Mouse (Mus musculus): ENCODE measurements around the gene Tmem246.
A peak's percentile ranks its signal among the peaks of the same experiment; 100 is the strongest.
"Not testable (repeated sequence)": the region's sequence is repeated elsewhere in the genome, so short reads cannot be mapped to it uniquely, and the experiment has no call there.

The Tmem246 gene

DNA sequence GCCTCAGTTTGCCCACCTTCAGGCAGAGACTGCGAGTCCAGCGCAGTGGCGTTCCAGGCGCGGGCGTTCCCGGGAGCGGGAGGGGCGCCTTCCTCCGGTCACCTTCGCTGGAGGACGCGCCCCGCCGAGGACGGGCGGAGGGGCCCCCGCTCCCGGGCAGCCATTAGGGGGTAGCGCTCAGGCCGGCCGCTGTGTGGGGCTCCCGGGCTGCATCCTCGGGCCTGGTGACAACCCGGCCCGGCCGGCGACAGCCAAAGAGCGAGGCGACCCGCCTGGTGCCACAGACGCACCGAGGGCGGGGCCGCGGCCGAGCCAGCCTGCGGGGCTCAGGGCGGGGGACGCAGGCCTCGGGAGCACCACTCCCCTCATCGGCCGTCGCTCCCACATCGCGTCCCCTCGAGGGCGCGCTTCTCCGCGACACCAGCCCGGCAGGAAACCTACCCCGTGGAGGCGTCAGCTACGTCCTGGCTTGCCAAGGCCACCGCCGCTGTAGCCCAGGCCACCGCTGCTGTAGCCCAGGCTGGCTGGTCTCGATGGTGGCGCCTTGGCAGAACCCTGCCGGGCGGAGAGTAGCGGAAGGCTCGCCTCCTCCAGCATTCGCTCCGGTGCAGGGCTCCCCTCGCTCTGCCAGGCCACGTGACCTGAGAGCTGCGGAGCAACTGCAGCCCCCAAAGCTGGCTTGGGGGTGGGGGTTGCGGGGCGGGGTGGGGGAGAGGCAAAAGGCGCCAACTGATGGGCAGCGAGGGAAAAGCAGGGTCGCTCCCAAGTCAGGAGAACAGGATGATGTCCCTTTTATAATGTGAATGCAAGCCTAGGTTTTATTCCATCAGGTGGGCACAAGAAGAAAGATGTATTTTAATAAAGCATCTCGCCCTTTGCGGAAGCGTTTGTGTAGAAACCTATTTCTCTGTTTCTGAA is at the start of gene Tmem246:
TSS of gene Tmem246 (minus strand) at position 694 of the 918 bp plus-strand sequence.
- DNase-seq (ENCODE audit: low read depth, low spot score), result peak; percentile 87

DNA sequence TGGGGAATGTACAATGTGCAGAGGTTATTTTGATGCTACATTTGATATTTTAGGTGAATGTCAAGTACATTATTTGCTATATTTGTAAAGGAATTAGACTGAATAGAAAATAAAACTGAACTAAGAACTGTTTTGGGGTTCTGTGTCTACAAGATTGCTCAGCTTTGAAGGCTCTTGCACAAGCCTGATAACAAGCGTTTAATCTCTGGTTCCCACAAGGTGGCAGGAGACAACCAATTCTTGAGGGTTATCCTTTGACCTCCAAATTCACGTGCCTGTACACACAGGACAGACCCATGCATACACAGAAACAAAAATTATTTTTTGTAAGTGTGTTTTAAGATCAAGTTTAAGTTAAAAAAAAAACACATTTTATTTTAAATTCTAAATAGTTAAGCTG is 42.2 kb upstream of the Tmem246 start:
- peak; percentile 14 for DNase-seq (ENCODE audit: low read depth, low spot score)

DNA sequence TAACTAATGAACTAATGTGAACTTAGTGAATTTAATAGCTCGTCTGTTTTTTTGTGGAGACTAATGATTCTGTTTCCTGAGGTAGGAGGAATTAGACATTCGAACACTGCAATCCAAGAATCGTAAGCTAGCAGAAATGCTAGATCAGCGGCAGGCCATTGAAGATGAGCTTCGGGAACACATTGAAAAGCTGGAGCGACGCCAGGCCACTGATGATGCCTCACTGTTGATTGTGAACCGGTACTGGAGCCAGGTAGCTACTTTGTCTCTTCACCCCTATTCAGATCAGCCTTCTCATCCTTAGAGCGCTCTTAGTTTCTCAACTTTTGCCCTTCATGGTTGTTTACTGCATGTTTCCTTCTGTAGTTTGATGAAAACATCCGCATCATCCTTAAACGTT is 40.1 kb upstream of the Tmem246 start:
- peak; percentile 17 for DNase-seq (ENCODE audit: low read depth, low spot score)

DNA sequence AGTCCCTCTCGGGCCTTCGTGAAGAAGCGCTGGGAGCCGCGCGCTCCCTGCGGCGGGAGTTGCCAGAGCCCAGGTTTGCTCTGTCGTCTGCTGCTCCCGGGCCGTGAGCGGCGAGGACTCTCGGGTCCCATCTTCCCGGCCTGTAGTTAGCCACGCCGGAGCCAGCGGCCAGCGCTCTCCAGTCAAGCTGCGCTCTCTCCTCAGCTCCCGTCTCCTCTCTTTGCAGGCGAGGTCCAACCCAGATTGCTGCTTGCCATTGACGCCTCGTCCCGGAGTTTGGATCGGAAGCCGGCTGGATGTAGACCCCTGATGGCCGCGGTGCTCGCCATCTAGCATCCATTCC is 34.4 kb upstream of the Tmem246 start:
- no peak for DNase-seq (ENCODE audit: low read depth, low spot score)

DNA sequence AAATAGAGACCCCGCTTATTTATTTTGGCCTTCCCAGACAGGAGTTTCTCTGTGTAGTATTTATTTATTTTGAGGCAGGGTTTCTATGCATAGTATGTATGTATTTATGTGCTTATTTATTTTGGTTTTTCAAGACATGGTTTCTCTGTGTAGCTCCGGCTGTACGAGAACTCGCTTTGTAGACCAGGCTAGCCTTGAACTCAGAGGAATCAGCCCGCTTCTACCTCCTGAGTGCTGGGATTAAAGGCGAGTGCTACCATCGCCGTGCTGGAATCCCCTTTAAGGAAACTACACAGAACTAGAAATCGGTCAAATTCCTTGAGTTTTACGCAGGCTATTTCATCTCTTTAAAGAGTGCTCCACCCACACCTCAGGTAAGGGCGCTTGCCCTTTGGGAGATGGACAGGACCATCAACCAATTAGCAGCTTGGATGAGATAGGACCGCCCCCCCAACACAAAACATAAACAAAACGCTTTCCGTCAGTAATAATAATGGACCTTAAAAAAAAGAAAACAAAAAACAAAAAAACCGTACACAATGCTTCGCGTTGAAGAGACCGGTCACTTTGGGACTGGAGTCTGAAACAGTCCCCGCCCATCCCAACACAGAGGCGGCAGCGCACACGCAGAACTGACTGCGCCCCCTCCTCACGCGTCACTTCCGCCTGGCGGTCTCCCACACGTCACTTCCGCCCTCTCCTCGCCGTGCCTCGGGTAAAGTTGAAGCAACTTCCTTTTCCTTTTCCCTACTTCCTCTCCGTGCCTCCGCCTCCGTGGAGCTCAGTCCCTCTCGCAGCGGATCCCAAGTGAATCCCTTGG is 33.9 kb upstream of the Tmem246 start, which contains the start of gene Rnf20:
TSS of gene Rnf20 (plus strand) at position 688 of the 820 bp plus-strand sequence.
- DNase-seq (ENCODE audit: low read depth, low spot score), result peak; percentile 99

DNA sequence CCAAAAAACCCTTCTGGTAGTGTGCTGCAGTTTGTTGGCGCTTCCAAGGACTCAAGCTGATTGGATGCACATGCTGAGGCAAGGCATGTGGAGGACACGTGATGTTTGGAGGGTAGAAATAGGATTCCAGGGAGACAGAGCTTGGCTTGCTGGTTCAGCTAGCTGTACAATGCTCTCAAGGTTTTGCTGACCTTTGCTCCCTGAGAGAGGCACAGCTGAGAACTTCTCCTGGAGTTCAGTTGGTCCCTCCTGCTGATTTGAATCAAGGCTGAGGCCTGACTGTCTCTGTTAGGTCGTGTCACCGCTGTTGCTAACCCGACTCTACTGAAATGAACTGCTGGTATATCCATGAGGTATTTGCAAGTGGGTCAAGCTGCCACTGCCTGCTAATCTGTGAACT is 31.3 kb upstream of the Tmem246 start:
- DNase-seq (ENCODE audit: low read depth, low spot score), result no peak

DNA sequence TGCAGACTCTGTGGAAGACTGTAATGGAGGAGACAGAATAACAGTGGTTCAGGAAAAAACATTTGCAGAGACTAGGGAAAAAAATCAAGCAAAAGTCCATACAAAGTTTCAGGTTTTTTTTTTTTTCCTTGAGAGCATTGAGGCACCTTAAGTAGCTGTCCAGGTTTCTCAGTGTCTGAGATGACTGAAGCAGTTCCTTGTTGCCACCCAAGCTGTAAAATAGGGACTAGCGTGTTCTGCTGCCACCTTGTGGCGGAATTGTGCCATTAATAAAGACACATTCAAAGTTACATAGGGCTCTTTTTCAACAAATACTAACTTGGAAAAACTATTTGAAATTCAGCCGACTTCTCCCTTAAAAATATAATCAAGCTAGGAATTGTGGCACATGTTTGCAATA is 29.3 kb upstream of the Tmem246 start:
- peak; percentile 86 for DNase-seq (ENCODE audit: low read depth, low spot score)

DNA sequence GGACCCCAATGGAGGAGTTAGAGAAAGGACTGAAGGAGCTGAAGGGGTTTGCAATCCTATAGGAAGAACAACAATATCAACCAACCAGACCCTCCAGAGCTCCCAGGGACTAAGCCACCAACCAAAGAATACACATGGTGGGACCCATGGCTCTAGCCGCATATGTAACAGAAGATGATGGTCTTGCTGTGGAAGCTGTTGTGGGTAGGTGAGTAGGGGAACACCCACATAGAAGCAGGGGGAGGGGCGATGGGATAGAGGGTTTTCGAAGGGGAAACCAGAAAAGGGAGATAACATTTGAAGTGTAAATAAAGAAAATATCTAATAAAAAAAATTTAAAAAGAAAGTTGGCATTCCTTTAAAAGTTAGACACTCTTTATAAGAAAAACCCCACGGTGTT is 27.3 kb upstream of the Tmem246 start:
- DNase-seq (ENCODE audit: low read depth, low spot score), result not testable (repeated sequence)

DNA sequence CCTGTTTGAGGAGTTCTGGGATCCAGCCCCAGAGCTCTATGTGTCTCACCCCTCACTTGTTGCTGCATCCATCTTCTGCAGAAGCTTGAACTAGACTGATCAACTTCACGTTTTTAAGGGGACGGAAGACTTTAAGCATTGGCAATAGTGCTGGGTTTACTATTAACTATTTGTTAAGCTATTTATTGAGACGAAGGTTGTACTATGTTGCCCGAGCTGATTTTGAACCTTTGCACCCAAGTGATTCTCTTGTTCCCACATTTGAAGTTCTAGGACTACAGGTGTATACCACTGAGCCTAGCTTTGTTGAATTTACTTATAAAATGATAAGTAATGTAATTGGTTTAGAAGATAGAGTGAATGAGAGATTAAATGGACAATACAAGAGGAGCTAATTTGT is 26.2 kb upstream of the Tmem246 start:
- no peak for DNase-seq (ENCODE audit: low read depth, low spot score)

DNA sequence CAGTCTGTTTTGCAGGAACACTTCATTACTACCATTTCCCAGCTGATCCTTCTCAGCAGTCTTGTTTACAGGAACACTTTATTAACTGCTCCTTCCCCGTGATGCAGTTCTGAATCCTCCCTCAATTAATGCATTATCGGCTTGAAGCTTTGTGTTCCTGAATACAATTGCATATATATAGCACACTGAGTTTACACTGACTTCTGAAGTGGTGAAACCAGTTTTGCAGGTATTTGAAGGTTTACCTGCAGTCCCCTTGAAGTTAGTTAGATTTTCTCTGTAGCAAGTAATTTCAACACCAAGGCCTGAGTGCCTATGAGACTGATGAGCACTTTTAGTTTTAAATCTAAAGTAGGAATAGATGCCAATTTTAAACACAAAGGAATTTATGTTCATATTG is 24.6 kb upstream of the Tmem246 start:
- no peak for DNase-seq (ENCODE audit: low read depth, low spot score)

DNA sequence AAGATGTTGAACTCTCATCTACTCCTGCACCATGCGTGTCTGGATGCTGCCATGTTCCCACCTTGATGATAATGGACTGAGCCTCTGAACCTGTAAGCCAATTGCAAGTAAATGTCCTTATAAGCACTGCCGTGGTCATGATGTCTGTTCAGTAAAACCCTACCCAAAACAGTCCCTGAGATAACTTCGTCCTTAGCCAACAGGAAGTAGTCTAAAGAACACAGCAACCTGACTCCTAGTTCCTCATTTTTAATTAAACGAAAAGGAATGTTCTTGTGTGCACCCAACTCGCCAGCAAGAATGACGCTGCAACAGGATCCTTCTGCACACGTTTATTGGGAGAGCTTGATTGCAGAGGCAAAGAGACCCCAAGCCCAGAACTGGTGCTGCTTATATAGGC is 22.2 kb upstream of the Tmem246 start:
- not testable (repeated sequence) for DNase-seq (ENCODE audit: low read depth, low spot score)

DNA sequence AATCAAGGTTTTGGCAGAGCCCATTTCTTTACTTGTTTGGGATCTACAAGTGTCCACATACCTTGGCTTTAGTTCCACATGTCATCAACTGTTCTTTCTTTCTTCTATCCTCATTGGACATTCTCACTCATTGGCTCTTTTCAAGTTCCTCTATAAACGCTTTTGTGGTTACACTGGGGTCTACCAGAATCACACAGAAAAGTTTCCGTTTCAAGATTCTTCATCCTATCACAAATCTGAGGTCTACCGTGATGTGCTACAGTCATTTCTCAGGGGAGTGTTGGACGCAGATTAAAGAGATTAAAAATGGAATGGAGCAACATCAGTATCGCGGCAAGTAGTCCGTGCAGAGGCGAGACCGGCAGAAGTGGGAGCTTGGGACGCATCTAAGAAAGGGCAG is 19.2 kb upstream of the Tmem246 start:
- DNase-seq (ENCODE audit: low read depth, low spot score), result no peak

DNA sequence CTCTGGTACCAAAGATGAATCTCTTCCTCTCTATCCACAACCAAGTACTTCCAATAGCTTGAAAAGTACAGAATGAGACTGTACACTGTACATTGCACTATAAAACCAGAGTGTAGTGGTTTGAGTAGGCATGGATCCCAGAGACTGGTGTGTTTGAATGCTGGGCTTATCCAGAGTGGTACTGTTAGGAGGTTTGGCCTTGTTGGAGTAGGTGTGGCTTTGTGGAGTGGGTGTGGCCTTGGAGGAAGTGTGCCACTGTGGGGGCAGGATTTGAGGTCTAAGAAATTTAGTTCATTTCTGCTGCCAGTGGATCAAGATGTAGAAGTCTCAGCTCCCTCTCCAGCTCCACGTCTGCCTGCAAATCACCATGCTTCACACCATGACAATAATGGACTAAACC is 7.8 kb upstream of the Tmem246 start:
- DNase-seq (ENCODE audit: low read depth, low spot score), result no peak

DNA sequence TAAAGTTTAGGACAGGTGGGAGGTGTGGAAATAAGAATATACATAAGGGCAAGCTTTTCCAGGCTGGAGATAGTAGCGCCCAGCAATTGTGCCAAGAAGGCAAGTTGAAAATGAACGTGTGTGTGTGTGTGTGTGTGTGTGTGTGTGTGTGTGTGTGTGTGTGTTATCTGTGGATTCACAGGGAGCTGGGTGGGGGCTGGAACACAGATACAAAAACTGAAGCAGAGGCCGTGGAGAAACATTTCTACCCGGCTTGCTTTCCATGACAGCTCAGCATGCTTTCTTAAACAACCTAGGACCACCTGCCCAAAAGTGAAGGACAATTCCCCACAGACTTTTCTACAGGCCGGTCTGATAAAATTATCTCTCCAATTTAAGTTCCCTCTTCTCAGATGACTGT is 6.9 kb upstream of the Tmem246 start:
- no peak for DNase-seq (ENCODE audit: low read depth, low spot score)

DNA sequence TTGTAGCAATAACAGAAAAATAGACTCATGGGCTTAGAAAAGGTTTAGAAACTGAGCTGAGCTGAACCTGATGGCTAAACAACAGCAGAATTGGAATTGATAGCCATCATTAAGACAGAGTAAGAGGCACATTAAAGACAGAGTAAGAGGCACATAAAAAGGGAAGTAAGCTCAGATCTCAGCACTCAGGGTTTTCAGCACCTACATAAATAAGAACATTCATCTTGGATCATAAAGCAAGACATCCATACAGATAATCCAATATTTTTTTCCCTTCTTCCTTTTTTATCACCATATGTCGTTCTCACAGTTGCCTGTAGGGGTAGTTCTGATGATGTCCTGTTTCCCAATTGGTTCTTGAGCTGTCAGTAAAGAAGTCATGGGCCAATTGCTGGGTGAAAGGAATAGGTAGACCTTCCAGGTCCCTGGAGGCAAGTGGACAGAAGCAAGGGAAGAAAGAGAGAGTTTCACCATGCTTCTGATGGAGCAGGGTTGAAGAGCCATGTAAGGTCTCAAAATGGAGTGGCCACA is 6.4 kb upstream of the Tmem246 start:
- DNase-seq (ENCODE audit: low read depth, low spot score), result no peak

DNA sequence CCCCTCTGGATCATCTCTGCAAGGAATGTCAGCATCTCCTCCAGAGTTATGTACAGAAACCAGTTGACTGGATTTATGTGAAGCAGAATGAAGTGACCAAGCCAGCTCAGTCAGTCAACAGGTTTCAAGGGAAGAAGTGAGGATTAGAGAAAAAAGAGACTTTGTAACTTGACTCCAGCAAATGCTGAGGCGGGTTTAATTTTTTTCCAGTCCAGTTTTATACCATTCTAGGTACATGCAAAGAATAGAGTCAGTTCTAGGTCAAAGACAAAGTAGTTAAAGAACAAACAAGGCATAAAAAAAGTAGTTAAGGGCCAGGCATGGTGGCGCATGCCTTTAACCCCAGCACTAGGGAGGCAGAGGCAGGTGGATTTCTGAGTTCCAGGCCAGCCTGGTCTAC is 5.5 kb upstream of the Tmem246 start:
- DNase-seq (ENCODE audit: low read depth, low spot score), result no peak

DNA sequence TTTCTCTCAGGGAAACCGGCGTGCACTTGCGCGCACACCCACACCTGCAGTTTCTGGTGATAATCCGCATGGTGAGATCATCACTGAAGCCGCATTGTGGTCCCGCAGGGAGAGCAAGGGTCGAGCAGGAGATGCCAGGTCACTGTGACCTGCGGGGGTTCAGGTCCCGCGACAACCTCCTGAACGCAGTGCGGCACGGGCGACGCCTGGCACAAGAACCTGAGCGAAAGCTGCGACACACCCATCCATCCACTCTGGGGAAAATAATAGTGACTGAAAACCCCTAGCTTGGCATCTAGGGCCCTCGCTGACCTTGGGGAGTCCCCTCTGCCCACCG is 862 bp downstream of the Tmem246 start:
- peak; percentile 68 for DNase-seq (ENCODE audit: low read depth, low spot score)

DNA sequence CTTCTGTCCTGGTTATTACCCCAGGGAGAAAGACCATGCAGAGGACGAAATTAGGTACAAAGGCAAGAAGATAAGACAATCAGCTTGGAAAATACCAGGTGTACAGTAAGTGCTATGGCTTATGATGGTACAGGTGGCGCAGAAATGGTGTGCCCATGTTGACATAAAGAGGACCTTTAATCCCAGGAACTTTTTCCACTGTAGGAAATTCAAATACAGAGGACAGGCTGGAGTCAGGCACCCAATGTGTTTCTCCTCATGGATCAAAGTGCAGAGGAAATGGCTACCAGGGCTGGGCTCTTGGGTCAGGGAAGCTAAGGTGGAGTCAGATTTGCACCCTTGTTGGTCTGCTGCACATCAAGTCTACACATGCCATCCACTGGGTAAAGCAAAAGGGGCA is 7.5 kb downstream of the Tmem246 start:
- DNase-seq (ENCODE audit: low read depth, low spot score), result no peak

DNA sequence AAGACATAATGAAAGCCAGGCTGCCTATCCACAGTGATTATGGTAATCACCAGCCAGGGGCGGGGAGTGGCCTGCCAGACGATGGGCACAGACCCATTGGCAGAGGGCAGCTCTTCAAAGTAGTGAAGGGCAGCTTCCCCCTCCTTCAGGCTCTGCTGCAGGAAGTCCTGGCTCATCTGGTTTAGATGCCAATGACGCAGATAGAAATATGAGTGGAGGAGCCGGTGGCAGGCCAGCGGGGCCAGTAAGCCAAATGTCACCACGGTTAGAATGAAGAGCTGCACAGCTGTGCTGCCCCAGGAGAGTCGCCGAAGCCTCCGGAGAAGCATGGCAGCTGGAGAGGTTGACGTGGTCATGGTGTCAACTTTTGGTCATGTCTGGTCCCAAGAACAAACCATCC is 10.9 kb downstream of the Tmem246 start:
- DNase-seq (ENCODE audit: low read depth, low spot score), result no peak

DNA sequence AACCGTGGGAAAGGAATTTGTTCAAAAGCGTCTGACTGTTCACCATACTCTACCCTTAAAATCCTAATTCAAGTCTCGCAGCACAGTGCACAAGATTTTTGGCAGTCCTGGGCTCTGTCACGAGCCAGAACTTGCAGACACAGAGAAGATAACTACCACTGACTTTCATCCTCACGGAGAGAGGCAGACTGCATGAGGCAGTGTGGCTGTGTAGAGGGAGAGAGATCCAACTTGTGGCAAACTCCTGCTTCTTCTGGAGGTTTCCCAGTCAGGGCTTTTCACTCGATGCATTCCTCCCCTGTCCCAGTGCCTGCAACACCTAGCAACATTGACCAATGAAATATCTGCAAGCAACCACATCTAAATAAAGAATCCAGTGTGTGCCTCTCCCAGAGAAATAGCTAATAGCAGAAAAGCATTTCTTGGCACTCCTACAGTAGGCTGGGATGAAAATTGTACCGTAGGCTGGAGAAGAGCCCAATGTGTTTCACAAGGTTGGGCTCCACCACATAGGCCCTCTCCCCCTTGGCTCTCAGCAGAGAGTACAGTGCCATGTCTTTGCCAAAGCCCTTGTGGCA is 12.1 kb downstream of the Tmem246 start:
- DNase-seq (ENCODE audit: low read depth, low spot score), result peak; percentile 41

DNA sequence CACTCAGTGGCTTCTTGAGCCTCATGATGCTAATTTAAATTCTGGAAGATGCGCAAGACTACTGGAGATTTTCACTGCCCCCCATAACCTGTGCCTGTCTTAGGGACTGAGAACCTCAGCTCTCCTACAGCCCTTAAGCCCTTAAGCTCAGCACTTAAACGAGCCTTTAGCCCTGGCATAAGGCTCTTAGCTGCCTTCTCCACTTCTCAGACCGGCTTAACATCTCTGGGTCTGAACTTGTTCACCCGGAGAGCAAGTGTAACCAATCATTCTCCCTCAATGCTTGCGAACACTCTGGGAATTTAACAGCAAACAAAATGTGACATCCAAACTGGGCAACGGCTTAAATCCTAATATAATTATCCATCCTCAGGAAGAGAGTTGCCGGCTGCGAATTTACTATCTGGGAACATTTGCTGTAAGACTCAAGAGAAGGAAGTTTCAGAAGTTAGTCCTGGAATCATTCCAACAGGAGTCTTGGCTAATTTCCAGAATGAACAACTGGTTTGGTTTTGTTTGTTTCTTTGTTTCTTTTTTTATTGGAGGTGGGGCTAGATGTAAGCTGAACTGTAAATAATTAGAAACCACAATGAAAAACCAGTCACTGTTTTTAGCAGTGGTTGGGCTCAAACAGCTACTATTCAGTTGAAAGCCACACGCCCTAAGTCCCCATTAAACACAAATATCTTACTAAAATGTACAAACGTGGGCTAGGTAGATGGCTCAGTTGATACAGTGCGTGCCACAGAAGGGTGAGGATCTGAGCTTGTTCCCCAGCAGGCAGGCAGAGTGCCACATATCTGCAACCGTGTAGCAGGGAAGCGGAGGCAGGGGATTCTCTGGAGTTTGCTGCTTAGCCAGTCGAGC is 13.5 kb downstream of the Tmem246 start:
- DNase-seq (ENCODE audit: low read depth, low spot score), result peak; percentile 42

Measured in brain, adult 2 months (tissue).